Mouse (Mus musculus) adrenal gland, postnatal 36 days (tissue): ENCODE measurements at regions not wholly inside any gene's neighbourhood (a gene's known extent, or its start where the extent isn't known, plus 50 kb on each side); places are given as distances from the start of the nearest gene placed in this dataset.
A peak's percentile ranks its signal among the peaks of the same experiment; 100 is the strongest.
"Not testable (repeated sequence)": the region's sequence is repeated elsewhere in the genome, so short reads cannot be mapped to it uniquely, and the experiment has no call there.

Experiments used
- DNase-seq, 2 experiments: peaks; one replicate each; pipeline ENCODE4 v3.0.0; 2021; ENCODE audit warnings: mixed read lengths in 1 of 2

DNA sequence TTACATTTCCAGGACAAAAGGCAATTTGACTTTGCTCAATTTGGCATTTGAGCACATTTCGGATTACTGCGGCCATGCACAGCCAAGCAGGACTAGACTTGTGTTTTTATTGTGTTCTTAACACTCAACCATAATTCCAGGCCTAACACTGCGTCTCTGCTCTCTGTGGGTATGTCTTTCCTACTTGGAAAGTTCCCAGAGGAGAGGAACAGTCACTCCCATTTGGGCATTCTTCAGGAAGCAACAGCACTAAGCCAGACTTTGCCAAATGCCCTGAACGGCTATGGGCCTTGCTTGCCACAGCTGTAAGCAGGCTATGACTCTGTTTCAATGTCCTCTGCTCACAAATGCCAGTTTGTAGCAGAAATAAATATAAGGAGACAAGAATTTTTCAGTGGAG lies 56.5 kb upstream of the Pdk3 start:
- DNase-seq = no peak

DNA sequence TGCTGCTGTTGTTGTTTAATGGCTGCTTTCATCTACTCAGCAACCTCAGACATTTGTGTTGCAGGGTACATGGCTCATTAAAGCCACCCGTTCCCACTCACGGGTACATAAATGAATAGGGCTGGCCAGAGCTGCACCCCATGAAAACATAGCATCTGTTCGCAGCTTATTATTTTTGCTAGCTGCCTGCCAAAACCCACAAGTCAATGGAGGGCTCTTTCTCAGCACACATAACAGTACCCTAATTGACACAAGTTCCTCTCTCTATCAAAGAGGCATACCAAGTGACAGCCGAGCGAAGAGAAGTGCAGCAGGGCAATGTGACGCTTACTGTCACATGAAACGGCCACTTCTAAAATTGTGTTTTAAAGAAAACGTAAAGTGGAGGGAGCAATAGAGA lies 57.0 kb upstream of the Pdk3 start:
- no peak for DNase-seq

DNA sequence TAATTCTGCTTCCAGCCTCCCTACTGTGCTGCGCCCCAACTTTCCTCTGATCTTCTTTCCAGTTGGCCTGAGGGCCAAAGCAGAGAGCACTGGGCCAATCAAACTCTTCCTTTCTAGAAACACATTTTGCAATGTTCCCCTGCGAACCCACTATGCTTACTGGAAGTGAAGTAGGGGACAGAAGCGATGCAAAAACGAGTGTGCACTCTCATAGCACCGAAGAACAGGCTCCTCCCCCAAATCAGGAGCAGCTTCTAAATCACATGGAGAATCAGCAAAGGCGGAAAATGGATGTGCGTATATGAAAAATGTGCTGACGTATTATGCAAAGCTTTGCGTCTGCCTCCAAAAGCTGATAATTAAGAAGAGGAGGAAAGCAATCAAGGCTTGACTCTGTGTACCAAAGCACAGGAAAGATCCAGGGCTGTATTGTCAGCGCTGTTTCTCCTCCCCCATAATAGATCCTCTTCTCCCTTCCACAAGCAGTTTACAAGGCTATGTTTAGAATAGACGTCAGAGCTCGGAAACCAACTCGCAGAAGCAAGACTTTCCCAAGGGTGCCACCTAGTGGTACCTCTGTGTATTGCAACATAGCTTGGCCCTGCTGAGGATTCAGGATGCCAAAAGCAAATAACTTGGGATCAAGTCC lies 57.5 kb upstream of the Pdk3 start:
- DNase-seq = peak; percentile 73 to 74

DNA sequence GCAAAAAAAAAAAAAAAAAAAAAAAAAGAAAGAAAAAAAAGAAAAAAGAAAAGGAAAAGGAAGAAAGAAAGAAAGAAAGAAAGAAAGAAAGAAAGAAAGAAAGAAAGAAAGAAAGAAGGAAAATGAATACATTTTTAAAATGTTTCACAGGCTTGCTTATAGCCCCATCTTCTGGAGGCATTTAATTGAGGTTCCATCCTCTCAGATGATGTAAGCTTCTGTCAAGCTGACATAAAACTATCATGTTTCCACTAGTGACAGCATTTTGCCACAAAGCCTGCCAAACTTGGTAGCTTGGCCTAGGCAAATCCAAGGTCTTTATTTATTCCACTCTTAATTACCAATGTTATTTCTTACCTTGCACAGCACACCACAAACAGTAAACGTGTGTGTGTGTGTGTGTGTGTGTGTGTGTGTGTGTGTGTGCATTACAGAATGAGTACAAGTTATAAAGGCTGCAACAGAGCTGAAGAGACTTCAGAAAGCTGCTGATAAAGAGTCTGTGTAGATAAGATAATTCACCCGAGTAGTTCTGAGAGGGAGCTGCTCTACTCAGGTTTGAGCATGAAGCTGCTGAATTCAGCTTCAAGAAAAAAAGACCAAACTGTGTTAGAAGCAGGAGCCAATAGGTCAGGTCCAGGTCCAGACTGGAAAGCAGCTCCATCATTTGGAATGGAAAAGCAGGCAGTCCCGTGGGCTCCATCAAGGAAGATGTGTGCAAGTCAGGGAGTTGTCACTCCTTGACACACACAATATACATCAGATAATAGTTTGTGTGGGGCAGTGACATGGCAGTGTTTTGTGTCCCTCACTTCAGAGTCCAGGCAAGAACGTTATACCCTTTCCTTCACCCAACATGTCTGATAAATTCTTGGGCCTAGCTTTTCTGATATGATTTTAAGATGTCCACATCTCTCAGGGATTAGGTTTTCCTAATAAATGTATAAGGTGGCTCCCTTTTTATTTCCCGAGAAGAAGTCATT lies 65.1 kb upstream of the Pdk3 start:
- DNase-seq = no peak

DNA sequence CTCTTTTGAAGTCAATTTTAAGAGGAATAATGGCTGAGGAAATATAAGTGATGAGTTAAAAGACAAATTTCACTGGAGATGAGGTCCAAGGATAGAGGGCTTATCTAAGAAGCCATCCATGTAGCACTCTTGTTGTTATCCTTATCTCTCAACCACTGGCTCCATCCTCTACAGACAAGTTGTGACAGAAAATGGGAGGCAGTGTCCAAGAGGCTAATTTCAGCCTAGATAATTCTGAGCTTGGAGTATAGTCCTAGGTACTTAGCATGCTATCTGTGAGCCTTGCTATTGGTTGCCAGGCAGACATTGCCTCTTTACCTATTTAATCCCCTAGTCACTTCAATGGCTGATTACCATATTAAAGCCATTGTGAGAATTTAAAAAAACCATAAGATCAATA lies 65.2 kb upstream of the AU015836 start:
- DNase-seq = no peak

DNA sequence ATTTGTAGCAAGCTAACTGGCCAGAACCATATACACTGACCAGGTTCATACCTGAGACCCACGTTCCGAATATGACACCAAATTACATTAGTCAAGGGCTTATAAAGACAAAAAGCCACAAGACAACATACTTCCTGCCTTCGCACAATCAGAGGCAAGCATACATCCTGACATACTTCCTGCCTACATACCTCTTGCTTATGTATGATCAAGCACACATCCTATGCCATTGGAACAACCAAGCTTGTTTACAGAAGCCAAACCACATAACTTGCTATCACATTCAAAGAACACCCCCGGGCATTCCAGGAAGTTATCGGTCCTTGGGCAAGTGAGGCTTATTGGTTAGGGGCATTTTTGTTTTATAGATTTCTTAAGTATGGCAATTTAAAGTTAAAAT lies 62.9 kb upstream of the AU015836 start:
- DNase-seq = no peak

DNA sequence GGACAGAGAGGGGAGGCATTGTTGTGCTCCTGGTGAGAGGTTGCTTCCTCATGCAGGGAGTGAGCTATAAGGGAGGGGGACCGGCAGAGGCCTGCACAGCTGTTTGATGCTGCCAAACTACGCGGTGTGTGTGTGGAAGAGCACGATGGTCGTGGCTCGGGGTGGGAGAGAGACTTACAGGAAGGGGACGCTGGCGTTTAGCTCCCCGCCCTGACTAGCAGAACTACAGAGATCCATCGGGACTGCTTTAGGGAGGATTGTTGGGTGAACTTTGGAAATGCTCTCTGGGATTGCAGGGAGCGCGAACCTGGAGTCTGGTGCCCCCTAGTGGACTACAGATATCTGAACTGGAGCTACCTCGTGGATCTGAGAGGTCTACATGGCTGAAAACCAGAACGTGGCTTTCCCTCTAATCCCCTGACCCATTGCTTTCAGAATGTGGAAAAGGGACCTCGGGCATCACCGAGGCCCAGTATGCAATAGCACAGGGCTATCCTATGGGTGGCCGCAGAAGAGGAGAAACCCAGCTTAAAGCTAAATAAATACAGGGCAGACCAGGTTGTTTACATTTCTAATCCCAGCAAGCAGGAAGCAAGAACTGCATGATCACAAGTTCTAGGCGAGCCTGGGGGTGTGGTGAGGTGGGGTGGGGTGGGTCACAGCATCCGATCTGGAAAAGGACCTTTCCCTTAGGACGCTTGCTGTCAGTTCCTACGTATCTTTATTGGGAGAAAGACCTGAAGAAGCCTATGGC lies 57.2 kb upstream of the AU015836 start:
- peak; percentile 40 to 62 for DNase-seq

DNA sequence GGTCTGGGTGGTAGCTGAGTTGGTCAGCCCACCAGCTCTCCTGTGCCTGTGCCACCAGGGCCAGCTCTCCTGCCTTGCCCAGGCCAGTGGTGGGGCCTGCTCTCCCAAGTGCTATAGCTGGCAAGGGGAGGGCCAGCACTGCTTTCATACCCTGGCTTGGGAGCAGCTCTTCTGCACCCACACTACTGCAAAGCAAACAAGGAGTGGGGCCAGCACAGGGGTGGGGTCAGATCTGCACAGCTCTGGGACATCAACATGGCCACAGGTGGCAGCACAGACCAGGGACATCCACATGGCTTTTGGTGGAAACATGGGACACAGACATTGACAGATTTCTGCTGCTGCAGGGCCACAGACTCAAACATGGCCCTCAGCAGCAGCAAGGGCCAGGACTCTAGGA lies 52.9 kb upstream of the AU015836 start:
- no peak for DNase-seq

DNA sequence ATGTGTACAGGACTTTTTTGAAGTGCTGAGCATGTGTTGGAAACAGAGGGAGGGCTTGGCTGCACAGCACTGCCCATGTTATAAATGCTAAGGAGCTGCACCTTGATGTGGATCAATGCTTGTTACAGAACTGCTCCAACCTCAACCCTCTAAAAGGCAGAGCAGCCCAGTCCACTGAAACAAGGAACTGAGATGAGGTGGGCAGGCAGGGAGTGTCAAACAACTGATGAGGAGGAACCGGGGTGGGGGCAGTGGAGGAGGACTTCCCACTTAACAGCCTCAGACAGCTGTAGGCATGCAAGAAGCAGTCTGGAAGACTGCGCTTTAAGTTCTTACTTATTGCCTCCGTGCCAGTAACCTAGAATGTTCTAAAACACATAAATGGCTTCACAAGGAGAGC lies 51.1 kb upstream of the AU015836 start:
- DNase-seq = not testable (repeated sequence)
